Mouse (Mus musculus): ENCODE measurements at regions not wholly inside any gene's neighbourhood (a gene's known extent, or its start where the extent isn't known, plus 50 kb on each side); places are given as distances from the start of the nearest gene placed in this dataset.

DNA sequence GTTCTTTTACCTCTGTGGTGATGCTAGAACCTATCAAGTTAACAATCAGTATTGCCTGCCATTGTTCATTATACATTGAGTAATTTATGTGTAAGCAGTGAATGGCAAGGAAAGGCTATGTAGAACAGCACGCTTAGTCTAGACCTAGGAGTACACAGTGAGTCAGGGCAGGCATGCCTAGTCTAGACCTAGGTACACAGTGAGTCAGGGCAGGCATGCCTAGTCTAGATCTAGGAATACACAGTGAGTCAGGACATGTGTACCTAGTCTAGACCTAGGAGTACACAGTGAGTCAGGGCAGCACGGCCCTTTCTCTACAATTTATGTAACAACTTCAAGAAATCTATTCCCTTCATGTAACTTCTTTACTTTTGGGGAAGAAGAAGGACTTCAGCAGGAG, 347.2 kb downstream of the Tmem232 start:
- no peak for DNase-seq (ENCODE audit: extremely low spot score, low read depth, low spot score)

DNA sequence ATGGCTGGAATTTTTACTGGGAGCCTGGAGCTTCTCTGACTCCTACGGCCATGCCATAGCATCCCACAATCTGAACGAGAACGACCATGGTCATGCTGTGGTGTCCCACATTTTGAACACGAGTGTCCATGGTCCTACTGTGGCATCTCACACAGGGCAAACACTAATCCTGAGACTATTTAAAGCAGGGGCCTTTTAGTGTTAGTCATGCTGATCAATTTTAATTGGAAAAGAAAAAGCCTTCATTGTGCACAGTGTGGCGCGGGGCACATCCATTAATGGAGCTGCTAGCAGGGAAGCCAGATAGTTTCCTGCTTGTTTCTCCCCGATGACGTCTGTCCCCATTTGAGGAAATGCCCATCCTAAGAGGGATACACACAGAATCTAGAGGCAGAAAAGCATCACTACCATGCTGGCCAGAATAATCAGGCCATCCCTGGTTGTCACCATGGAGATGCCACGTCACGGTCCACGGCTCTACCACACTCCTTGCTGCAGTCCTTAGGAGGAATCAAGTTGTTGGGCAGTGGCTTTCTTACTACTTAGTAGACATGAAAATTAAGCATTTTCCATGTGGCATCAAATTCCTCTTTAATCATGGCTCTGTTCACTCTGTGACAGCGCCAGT, 348.0 kb downstream of the Tmem232 start:
- no peak for DNase-seq (ENCODE audit: extremely low spot score, low read depth, low spot score)

DNA sequence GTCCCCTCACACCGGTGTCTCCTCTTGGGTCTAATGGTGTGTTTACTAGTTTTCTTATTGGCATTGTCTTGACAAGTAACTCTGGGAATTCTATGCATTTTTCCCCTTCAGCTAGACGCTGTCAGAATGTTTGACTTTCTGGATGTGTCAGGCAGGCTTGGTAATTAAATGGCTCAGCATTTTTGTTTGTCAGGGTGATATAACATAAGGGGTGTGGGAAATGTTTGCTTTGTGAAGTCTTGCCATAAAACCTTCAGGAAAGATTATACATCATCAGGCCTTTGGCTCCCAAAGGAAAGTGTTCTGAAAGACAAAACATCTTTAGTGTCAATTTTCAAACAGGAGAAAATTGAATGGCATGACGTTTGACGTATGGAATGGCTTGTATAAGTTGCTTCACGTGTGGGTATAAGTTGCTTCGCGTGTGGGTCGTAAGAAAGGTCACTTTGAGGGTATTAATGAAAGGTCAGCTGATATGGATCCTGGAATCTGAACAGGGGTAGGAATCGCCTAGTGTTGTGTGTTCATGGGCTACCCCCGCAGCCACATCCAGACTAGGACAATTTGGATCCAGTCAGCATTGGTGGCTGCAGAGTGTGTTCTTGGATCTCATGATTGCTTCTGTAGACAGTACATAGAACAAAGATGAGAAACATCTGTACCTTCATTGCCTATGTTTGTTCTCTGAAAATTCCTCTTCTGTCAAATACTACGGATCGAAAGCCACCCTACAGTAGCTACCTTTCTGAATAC, 349.6 kb downstream of the Tmem232 start:
- DNase-seq (ENCODE audit: extremely low spot score, low read depth, low spot score), result no peak

DNA sequence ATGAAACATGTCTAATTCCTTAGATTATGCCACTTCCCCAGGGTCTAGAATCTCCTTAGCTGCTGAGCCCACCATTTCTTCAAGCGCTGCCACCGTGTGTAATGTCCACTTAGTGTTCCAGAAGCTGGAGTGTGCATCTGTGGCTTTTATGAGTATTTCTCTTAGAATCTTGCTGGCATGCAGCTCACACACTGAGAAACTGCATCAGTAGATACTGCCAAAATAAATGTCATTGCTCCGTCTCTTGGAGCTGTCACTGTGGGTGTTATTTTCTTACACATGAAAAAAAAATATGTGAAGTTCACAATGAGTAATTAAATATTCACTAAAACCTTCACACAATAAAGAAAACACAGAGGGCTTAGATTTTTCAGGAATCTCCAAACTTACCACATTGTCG, 345.3 kb upstream of the 4930583I09Rik start:
- DNase-seq (ENCODE audit: extremely low spot score, low read depth, low spot score), result no peak

DNA sequence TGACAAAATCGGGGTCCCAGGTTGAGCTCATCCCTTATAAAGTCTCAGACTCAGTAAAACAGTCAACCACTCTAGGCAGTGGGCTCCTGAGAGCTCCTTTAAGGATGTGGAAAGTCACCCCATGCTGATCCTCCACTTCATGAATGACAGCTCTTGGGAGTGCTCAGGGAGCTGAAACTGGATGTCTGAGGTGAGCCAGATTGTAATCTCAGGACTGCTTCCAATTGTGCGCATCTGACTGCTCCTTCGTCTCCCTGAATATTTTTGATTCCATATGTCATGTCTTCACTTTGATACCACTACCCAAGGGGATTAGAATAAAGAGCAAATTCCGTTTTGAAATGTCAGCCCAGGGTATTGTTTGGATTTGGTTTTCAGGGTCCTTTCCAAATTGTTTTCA, 339.9 kb upstream of the 4930583I09Rik start:
- no peak for DNase-seq (ENCODE audit: extremely low spot score, low read depth, low spot score)

DNA sequence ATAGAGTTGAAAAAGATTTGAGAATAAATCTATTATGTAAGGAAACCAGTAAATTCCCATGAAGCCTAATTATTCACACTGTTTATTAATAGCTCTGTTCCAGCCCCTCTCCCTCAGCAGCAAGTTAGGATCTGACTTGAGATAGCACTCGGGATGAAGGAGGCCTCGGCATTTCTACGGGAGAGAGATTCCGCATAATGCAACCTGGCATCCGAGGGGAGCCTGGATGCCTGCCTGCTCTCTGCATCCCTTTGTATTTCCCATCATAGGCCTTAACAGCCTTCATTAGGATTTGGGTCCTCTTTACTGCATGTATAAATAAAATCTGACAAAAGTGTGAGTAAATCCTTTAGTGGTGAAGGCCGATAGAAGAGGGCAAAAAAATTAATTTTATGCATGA, 338.2 kb upstream of the 4930583I09Rik start:
- DNase-seq (ENCODE audit: extremely low spot score, low read depth, low spot score), result no peak

DNA sequence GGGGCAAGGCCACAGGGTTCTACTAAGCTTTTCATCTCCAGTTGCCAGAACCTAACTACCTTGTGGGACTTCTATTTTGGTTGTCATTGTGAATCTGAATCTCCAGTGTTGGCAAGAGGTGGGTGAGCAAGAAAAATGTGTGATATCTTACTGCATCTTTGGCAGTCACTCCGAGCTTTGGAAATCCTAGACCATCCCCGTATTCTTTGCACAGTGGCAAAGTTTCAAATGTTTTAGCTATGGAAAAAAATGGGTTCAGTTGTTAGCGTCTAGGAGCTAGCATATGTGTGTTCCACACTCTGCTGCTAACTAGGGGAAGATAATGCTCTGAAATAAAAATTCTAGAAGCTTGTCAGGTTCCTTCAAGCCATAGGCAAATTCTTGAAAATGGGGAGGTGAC, 337.4 kb upstream of the 4930583I09Rik start:
- no peak for DNase-seq (ENCODE audit: extremely low spot score, low read depth, low spot score)

DNA sequence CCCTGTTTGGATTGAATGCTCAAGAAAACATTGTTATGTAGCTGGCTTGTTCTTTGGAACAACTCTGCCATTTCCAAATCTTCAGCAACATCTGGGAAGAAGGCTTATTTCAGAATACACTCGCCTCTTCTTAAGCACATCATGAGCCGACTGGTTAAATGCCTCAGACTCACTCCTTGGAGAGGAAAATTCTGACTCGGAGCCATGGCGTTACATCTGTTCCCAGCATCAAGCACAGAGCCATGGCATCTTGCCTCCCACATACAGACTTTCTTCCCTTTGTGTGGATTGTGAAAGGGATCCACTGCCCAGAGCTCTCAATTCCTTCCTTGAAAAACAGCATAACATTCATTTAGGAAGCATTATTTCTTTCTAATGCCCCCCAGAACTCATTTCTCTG, 334.8 kb upstream of the 4930583I09Rik start:
- DNase-seq (ENCODE audit: extremely low spot score, low read depth, low spot score), result no peak

DNA sequence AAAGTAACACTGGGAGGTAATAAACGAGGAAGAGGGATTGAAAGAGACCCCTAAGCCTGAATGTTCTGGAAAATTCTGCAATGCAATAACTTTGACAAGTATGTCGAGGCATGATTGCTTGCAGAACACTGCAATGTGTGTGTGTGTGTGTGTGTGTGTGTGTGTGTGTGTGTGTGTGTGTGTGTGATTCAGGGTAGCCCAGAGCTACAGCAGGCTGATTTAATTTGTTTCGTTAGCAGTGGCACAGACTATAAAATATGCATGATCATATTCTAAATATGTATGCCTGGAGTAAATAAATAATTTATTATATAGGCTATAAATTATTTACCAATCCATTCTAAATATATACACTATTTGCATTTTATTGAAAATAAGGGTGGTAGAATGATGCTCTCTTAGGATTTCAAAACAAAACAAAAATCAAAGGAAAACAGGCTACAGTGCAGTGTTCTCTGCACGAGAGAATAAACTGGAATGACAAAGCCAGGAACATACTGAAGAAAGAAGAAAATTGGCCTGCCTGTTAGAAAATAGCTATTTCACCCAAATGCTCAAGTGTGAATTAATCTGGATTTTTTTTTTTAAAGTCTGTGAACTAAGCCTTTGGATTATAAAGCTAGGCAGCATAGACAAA, 334.2 kb upstream of the 4930583I09Rik start:
- DNase-seq (ENCODE audit: extremely low spot score, low read depth, low spot score), result no peak

DNA sequence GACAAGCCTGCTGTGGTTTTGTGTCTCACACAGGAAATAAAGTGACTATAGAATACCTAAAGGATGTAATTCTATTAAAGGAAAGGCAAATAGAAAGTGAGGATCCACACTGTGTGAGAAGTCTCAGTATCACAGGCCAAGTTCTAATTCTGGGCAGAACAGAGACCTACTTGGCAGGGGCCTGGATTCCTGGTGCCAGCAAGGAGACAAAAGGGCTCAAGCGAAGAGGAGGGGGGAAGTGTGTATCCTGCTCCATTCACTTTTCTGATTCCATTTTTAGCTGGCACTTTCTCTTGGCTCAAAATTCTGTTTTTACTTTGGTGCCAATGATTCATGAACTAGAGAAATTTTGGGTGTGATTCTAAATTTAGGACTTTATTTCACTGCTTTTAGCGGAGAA, 310.5 kb upstream of the 4930583I09Rik start:
- no peak for DNase-seq (ENCODE audit: extremely low spot score, low read depth, low spot score)

DNA sequence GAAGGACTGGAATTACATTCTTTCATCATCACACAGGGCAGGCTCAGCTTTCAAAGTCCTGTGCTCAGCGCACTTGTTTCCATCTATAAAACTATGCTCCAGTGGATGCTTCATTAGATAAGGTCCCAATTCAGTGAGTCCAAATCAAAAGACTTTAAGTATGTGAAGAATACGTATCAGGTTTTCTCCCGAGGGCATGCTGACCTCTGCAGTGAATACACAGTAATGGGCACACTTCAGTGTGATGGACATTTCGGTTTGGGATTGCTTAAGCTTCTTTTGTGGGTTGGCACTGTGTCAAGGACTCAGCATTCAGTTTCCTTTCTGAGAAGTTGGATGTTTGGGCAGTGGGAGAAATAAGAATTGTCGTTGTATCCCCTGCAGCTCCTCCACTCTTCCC, 278.8 kb upstream of the 4930583I09Rik start:
- no peak for DNase-seq (ENCODE audit: extremely low spot score, low read depth, low spot score)

DNA sequence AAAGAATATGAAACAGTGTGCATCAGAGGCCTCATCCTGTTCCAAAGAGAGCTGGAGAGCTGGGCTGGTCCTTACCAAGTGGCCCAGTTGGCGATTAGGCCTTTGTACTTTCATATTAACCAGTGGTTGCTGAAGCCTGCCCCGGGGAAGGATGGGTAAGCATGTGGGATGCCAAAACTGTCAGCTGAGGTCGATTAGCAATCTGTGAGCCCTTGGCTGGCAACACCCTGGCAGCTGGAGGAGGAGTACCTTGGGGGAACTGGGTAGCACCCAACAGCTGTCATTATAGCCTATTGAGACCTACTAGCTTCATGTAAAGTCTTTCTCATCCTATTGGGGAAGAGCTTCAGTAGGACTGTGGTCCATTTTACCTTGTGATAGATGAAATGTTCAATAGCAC, 277.2 kb upstream of the 4930583I09Rik start:
- no peak for DNase-seq (ENCODE audit: extremely low spot score, low read depth, low spot score)

DNA sequence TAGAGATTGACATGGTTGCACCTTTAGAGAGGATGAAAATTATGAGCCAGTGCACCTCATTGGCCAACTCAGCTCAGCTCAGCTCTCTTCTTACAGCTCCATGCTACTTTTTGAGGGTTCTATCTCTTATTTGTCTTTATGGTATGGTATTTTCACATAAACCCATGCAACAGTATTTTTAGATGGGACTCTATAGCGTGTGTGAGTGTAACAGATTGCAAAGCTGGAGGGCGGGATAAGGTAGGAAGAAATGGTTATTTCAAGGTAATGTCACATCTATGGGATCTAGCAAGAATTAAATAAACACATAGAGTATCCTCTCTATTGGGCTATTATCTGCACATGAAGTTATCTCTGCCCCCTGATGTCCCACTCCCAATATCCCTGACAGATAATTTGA, 269.8 kb upstream of the 4930583I09Rik start:
- DNase-seq (ENCODE audit: extremely low spot score, low read depth, low spot score), result no peak

DNA sequence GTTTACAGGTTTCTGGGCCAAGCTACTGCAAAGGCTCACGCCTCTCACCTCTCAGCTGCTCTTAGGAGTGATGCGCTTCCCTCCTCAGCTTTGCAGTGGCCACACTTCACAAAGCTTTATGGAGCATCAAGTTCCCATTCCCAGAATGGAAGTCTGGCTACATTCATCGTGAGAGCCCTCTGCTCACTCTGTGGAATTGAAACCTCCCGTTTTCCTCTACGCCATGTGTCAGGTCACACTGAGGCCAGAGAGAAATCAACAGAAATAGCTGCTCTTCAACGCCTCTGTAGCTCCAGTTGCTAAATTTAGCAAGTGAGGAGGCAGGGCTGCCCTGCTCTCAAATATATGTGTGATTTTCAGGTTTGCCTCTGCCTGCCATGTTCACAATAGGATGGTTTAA, 265.3 kb upstream of the 4930583I09Rik start:
- DNase-seq (ENCODE audit: extremely low spot score, low read depth, low spot score), result no peak

DNA sequence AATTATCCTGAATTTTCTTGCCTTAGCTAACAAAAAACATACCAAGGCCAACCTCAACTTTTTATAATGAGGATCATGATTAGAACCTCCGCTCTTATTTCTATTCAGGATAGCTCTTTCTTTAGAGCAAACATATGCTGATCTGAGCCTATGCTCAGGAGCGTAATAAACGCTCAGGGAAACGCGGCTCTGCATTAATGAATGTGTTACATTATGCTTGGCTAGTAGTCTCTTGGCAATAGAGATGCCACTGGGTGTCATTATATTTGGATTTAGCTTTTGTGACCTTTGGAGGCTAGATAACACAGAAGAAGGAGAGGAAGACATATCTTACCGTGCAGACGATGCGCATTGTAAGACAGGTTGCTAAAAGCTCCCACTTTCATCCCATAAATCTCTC, 246.4 kb upstream of the 4930583I09Rik start:
- DNase-seq (ENCODE audit: extremely low spot score, low read depth, low spot score), result no peak

DNA sequence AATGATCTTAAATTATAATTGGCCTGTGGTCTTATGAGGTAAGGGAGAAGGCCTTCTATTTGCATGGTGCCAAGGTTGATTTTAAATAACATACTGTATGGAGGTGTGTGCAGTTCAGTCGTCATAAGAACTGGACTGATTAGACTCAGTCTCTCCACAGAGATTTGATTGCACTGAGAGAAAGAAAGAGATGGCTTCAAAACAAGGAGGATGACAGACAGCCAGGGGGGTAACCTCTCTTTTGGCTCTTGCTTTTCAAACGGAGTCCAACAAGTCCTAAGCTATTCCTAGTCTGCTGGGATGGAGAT, 245.9 kb upstream of the 4930583I09Rik start:
- DNase-seq (ENCODE audit: extremely low spot score, low read depth, low spot score), result no peak

DNA sequence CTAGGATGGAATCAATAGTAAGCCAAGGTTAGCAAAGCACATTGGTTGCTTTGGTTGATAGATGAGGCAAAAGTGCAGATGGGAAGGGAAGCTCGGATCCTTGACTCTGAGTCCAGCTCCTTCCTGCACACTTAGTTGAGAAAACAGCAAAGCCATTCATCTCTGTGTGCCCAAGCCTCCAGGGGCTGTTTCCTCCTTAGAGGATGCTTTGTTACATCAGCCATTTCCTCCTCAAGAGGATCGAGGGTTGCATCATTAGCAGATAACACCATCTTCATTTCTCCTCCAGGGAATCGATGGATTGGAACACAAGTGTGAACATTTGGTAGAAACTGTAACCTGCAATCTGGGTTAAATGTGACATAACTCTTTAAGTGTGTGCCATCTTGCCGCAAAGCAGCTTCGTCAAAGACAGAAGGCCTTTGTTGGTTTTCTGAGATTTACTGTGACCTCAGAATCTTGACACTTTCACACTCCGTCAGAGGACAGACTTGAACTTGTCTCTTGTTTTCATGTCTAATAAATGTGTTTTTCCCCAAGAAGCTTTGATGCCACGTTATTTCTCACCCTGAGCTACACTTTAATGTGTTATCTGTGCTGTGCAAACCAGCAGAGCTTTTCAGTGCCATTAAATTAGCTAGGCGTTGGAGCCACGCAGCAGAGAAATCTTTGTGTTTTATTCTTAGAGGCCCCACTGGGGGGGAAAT, 245.4 kb upstream of the 4930583I09Rik start:
- DNase-seq (ENCODE audit: extremely low spot score, low read depth, low spot score), result no peak

DNA sequence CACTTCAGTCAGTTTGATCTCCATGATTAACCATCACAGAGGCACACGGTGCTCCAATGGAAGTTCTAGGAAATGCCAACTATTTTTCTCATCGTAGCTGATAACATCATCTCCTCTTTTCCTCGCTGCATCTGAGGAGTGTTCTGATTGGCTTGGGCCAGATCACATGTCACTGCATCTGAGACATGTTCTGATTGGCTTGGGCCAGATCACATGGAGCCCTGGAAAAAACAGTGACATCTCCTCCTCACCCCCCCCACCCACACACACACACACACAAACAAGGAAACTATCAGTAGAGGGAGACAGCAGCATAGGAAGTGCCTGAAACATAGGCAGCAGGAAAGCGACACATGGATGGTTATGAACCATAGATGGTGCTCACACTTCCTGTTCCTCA, 239.0 kb upstream of the 4930583I09Rik start:
- no peak for DNase-seq (ENCODE audit: extremely low spot score, low read depth, low spot score)

DNA sequence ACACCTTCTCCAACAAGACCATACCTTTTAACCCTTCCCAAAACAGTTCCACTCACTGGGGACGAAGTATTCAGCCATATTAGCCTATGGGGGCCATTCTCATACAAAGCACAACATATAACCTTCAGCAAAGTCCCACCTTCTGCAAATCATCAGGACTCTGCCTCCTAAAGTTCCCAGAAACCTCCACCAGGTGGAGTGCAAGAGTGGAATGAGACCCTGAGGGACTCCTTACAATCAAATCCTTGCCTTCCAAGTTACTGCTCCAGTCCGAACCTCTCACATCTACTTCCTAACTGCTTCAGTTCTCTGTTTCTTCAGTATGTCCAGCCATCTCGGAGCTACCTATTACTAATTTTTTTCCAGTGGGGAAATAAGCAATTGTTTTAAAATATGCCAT, 235.2 kb upstream of the 4930583I09Rik start:
- DNase-seq (ENCODE audit: extremely low spot score, low read depth, low spot score), result peak; percentile 2

DNA sequence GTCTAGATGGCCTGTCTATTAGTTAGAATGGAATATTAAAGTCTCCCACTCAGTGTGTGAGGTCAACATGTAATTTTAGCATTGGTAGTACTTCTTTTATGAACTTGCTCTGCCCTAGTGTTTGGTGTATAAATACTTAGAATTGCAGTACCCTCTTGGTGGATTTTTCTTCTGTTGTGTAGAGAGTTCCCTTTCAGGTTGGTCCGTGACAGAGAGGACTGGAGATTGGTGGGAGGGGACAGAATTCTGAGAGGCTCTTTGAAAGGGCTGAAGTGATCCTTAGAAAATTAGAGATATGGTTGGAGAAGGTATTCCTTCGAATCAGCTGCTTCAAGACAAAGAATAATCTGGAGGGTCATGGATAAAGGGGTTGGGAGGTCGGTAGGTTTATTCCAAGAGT, 230.3 kb upstream of the 4930583I09Rik start:
- no peak for DNase-seq (ENCODE audit: extremely low spot score, low read depth, low spot score)

DNA sequence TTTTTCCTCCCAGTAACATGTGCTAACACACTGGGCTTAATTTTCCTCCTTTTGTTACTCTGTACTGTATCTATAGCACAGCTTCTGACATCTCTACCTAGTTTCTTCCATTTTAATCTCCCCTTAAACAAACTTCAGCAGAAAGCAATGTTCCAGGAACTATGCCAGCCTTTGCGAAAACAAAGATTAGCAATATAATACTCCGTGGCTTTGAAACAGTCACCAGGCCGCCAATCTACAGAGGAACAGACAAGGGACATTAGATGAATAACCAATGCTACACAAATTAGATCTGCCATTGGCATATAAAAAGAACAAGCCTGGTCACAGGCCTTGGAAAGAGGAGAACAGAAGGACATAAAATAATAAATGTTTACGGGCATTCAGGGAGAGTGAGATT, 220.2 kb upstream of the 4930583I09Rik start:
- DNase-seq (ENCODE audit: extremely low spot score, low read depth, low spot score), result no peak

DNA sequence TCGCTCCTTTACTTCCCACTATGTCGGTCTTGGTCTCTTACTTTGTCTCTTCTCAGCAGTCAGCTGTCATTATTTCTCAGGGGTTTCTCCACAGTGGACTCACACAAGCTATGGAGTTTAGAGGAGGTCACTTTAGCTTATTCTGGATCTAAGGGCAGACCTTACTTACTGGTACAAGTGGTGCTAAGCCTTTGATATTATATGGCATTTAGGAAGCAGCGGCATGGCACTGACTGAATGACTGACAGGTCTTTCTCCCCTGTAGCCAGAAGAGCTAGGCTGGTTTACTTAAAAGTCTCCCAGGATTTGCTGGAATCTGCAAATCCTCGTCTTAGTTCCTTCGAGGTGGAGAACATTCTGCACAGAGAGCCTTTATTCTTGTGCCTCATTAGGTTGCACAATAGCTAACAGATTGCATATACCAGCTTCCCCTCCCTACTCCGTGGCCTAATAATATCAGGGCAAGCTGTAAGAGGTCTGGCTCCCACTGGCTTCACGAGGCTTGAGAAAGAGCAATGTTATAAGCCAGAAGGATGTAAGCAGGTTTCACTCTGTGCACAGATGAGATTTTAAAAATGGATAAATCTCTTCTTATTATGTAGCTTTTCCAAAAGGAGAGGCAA, 214.1 kb upstream of the 4930583I09Rik start:
- DNase-seq (ENCODE audit: extremely low spot score, low read depth, low spot score), result no peak

Measured in hindlimb bud, embryonic 11.5 days (tissue).